Mouse (Mus musculus) embryo, embryonic 10.5 days (tissue): ENCODE measurements around the gene Pcgf6.
"Not testable (repeated sequence)": the region's sequence is repeated elsewhere in the genome, so short reads cannot be mapped to it uniquely, and the experiment has no call there.

Source experiments
- DNase-seq: peaks from one replicate; pipeline ENCODE4 v3.0.0-alpha.2; 2015; ENCODE audit warnings: low spot score

Pcgf6 gene

GRCm38 (mm10) chr19:47026513-47026912, 24.2 kb downstream of the Pcgf6 start:
- DNase-seq: no peak

- DNase-seq: no peak
Measured at GRCm38 (mm10) chr19:47024954-47025353, 25.8 kb downstream of the Pcgf6 start.

DNA sequence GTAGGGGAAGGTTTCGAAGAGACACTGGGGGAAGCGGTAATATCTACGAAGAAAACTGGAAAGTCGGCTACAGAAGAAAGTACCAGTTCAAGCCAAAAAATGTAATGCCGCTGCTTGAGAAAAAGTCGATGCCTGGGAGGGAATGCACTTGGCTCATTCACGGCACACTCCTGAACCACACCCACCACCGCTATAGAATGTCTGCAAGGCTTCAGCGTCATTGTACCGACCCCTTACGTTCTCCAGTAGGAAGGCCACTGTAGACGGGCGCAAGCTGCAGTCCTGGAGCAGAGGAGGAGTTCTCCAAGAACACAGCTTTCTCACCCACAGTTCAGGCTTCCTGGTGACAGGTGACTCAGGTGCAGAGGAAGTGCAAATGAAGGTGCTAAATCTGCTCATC, 27.2 kb downstream of the Pcgf6 start:
- DNase-seq: no peak

DNA sequence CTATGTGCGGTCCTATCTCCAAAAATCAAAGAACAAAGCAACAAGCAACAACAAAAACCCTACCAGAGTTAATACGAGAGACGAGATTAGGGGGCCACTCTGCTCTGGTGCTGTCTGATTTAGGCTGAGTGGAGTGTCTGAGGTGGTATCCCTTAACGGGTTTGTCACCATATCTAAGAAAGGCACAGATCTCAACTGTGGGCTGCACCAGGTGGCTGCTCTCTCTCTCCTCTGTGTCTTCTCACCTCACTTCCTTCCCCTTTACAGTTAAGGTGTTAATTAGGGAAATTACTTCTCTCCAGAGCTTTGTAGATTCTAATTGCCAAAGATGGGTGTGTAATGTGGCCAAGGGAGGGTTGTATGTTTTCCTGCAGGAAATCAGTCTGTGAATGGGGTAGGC, 28.0 kb downstream of the Pcgf6 start:
- DNase-seq: no peak

DNA sequence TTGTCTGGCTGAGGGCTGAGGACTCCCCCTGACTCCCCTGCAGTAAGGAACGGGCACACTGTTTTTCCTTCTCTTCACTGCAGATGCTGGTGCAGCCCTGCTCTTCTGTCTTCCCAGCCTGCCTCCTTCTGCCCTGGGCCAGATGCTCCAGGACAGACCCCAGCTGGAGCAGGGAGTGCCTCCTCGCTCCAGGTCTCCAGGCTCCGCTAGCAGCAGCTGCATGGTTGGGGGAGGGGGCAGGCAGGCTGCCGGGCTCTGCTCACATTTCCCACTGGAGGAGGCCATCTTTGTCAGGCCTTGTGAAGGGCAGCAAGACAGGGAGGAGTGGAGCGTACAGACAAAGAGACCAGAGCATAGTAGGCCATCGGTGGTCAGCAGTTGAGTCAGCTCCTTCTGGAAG, 31.4 kb downstream of the Pcgf6 start:
- peak; percentile 53 for DNase-seq

DNA sequence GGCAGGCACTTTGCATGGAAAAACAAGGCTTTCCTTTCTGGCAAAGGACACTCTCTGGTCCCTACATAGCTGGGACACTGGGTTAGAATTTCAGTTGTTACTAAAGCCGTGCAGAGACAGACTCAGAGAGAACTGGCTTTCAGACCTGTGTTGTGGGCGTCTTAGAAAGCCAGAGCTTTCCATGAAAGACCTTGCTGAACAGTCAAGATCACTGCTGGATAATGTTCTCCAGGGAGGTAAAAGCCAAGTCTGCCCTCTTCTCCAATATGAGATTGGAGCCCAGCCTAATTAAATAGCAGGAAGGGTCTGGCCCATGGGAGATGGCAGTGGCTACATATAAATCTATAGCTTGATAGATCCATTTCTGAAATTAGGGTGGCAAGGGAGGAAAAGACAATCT, 32.4 kb downstream of the Pcgf6 start:
- DNase-seq: no peak

- no peak for DNase-seq
Measured at GRCm38 (mm10) chr19:47017831-47018230, 32.9 kb downstream of the Pcgf6 start.

DNA sequence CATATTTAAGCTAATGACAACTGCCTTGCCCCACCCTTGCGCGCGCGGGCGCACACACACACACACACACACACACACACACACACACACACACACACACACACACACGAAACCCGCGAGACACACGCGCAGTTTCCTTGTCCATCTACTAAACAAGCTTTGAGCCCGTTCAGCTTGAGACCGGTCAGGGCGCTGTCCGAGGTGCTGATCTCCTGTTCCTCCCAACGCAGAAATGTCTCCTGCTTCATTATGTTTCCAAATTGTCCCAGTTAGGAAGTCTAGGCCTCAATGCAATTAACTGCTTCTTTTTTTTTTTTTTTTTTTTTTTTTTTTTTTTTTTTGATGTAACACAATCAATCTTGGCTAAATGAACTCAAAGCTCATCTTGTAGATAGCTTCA, 34.2 kb downstream of the Pcgf6 start:
- peak; percentile 90 for DNase-seq

DNA sequence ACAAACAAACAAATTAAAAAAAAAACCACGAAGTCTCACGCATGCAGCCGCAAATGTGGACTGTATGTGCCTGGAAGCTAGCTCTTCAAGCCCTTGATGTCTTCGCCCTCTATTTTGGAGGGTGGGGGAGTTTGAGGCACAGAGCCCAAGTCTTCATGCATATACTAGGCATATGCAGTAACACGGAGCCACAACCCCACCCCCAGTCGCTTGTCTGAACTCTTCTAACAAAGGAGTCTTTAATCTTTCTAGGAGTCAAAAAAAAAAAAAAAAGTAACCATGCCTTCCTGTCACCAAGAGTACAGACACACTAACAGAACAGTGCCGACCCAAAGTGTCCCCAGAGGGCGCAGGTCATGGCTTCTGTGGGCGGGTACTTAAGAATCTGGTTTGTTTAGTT, 34.7 kb downstream of the Pcgf6 start:
- DNase-seq: no peak

DNA sequence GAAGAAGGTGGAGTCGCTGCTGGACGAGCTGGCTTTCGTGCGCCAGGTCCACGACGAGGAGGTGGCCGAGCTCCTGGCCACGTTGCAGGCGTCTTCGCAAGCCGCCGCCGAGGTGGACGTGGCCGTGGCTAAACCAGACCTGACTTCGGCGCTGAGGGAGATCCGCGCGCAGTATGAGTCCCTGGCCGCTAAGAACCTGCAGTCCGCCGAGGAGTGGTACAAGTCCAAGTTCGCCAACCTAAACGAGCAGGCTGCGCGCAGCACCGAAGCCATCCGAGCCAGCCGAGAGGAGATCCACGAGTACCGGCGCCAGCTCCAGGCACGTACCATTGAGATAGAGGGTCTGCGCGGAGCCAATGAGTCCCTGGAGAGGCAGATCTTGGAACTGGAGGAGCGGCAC, 35.3 kb downstream of the Pcgf6 start:
- DNase-seq: peak; percentile 19

DNA sequence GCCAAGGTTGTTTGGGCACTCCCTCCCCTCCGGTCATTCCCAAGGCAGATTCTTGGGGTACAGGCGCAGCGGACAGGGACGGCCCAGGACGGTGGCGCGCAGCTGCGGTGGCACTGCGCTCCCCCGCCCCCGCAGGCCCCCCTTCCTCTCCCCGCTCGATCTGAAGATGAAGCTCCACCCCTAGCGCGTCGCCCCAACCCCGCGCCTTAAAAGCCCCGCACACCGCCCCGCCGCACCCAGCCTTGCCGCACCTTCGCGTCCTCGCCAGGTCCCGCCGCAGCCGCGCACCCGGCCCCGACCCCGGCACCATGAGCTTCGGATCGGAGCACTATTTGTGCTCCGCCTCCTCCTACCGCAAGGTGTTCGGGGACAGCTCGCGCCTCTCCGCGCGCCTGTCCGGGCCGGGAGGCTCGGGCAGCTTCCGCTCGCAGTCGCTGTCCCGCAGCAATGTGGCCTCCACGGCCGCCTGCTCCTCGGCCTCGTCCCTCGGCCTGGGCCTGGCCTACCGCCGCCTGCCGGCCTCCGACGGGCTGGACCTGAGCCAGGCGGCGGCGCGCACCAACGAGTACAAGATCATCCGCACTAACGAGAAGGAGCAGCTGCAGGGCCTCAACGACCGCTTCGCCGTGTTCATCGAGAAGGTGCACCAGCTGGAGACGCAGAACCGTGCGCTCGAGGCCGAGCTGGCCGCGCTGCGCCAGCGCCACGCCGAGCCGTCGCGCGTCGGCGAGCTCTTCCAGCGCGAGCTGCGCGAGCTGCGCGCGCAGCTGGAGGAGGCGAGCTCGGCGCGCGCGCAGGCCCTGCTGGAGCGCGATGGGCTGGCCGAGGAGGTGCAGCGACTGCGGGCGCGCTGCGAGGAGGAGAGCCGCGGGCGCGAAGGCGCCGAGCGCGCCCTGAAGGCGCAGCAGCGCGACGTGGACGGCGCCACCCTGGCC, 36.0 kb downstream of the Pcgf6 start, which contains the start of the genes Ina and Nt5c2:
Gene Ina, plus strand, starts transcription at position 252 of the 935 bp plus-strand sequence.
Gene Nt5c2, minus strand, starts transcription at position 707 of the 935 bp plus-strand sequence.
- DNase-seq: peak; percentile 83

DNA sequence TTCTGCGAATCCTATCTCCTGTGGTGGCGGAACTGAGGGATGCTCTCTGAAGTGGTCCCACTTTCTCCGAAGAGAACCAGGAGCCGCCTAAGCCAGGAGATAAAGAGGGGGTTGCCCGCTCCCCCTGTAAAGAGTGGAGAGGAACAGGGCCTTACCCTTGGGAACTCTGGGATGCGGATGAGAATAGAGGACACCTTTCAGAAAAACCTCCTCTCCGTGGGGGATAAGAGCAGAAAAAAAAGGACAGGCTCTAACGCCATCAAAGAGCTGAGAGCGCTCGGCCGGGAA, 36.6 kb downstream of the Pcgf6 start:
- no peak for DNase-seq

DNA sequence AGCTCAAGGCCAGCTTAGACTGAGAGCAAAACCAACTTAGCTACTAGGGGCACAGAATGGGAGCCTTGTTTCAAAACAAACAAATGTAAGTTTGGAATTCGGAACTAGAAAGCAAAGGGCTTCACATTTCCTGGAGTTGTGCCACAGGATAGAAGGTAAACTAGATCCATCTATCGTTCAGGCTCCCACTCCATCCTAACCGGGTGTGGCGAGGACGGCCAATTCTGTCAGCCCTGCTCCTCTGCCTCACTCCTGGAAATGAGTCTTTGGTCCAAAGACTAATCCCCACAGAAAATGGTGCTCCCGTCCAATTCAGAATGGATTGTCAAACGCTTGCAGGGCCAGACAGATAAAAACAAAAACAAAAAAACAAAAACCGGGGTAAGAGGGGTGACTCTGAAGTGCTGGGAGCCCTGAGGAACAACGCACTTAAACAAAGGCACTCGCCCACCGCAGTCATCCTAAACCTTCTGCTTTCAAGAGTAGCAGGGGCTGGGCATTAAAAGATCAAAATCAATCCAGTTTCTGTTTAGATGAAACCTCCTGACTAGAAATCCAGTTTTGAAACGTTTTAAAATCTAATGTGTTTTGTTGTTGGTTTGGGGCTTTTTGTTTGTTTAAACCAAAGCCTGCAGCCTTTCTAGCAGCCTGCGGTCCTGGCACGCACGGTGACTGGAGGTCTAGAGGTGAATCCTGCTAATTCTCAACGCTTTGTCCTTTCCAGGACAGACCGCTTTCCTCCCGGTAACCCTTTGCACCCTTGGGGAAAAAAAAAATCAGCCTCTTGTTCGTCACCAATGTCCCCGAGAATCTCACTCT, 37.2 kb downstream of the Pcgf6 start:
- peak; percentile 19 for DNase-seq

GRCm38 (mm10) chr19:47012521-47013130, 38.1 kb downstream of the Pcgf6 start:
- DNase-seq: no peak

DNA sequence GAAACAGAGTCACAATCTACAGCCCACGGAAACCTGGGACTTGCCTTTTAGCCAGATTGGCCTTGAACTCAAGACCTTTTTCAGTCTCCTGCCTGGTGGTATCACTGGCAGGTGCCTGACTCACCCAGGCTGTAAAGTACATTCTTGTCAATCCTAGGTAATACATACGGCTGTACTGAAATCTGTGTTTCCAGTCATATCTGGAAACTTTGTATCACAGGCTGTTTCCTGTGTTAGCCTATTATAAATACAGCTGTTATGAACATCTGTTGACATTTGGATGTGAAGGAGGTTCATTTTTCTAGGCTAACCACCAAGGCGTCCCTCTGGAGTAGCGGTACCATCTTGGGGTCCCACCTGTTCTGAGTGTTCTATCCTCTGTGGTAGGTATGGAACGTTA, 40.8 kb downstream of the Pcgf6 start:
- DNase-seq: no peak

GRCm38 (mm10) chr19:47009420-47009819, 41.3 kb downstream of the Pcgf6 start:
- no peak for DNase-seq

DNA sequence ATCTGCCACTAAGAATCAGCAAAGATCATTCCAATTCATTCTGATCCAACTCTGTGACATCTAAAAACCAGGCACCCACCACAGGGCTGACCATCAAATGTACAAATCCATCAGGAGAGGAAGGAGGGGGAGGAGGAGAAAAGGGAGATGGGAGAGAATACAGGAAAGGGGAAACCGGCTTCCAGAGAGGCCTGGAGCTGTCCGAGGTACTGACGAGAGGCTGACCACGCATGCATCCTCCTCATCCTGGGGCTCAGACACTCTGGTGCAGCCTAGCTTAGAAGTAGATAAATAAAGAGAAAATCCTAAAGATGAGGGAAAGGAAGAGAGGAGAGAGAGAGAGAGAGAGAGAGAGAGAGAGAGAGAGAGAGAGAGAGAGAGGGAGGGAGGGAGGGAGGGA, 44.4 kb downstream of the Pcgf6 start:
- peak; percentile 78 for DNase-seq

GRCm38 (mm10) chr19:47005873-47006272, 44.8 kb downstream of the Pcgf6 start:
- no peak for DNase-seq

GRCm38 (mm10) chr19:47003742-47004511, 46.8 kb downstream of the Pcgf6 start:
- DNase-seq: no peak

GRCm38 (mm10) chr19:47000357-47000756, 50.3 kb downstream of the Pcgf6 start:
- not testable (repeated sequence) for DNase-seq

DNA sequence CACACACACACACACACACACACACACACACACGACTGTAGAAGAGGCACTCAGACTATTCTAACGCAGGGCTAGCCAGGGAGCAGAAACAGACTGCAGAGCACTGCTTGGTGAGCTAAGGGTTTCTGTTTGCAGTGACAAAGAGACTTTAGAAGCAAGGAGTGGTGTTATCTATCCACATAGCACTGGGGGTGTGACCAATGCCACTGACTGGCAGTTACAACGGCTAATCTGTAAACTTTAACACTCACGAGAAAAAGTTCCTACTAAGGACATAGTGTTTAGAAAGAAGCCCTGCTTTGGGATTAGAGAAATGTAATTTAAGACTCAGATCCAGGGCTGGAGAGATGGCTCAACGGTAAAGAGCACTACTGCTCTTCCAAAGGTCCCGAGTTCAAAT, 51.0 kb downstream of the Pcgf6 start:
- no peak for DNase-seq

DNA sequence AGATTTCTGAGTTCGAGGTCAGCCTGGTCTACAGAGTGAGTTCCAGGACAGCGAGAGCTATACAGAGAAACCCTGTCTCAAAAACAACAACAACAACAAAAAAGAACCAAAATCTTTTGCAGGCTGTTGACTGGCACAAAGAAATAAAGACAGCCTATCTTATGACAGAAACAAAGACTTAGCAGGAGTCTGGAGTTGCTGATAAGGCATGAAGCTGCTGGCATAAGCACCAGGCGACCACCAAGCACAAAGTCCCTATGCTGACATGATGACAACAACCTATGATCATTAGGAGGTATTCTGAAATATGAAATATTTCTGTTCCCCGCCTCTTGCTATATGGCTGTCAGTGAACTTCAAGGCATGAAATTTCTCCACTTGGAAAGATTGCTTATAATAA, 51.8 kb downstream of the Pcgf6 start:
- no peak for DNase-seq
